Mouse (Mus musculus): ENCODE measurements at regions not wholly inside any gene's neighbourhood (a gene's known extent, or its start where the extent isn't known, plus 50 kb on each side); places are given as distances from the start of the nearest gene placed in this dataset.

- Histone ChIP-seq H3K4me1 (ENCODE audit: control insufficient read depth, insufficient read depth, insufficient read length, low read length) (no peaks in the 10 kb centered on the region), H3K36me3 (ENCODE audit: control insufficient read depth, insufficient read depth, low read length) (no peaks in the 10 kb centered on the region), H3K27ac (ENCODE audit: insufficient read depth, low read depth, low read length) (no peak overlapping the region), H3K4me3 (ENCODE audit: low read depth, low read length) (no peak overlapping the region), H3K27me3 (ENCODE audit: control insufficient read depth, insufficient read depth, low read length) (no peaks in the 10 kb centered on the region)
- 48% methylated on average over 5 of the region's 5 CpGs for WGBS
- no peak for TF ChIP-seq CTCF (IDR thresholded peaks at IDR 0.05; ENCODE audit: extremely low read depth, insufficient read length, insufficient replicate concordance, low read depth, low read length)
- TF ChIP-seq POLR2A (IDR thresholded peaks at IDR 0.05; ENCODE audit: low read depth, low read length): no peak
These were observed 373.4 kb downstream of the Pmp22 start for GRCm38 (mm10) chr11:63502181-63502580.

GRCm38 (mm10) chr11:63507387-63507786 lies 378.6 kb downstream of the Pmp22 start:
- no peak overlapping the region for H3K27ac ChIP-seq (ENCODE audit: insufficient read depth, low read depth, low read length)
- 83% methylated on average over 8 of the region's 8 CpGs for WGBS
- no peak overlapping the region for H3K4me3 ChIP-seq (ENCODE audit: low read depth, low read length)
- no peaks in the 10 kb centered on the region for H3K36me3 ChIP-seq (ENCODE audit: control insufficient read depth, insufficient read depth, low read length)
- no peaks in the 10 kb centered on the region for H3K27me3 ChIP-seq (ENCODE audit: control insufficient read depth, insufficient read depth, low read length)
- H3K4me1 ChIP-seq (ENCODE audit: control insufficient read depth, insufficient read depth, insufficient read length, low read length): no peaks in the 10 kb centered on the region
- TF ChIP-seq POLR2A (IDR thresholded peaks at IDR 0.05; ENCODE audit: low read depth, low read length) (no peak), CTCF (IDR thresholded peaks at IDR 0.05; ENCODE audit: extremely low read depth, insufficient read length, insufficient replicate concordance, low read depth, low read length) (no peak)

- no peak overlapping the region for H3K4me3 ChIP-seq (ENCODE audit: low read depth, low read length)
- H3K27ac ChIP-seq (ENCODE audit: insufficient read depth, low read depth, low read length): no peak overlapping the region
- no peaks in the 10 kb centered on the region for H3K27me3 ChIP-seq (ENCODE audit: control insufficient read depth, insufficient read depth, low read length)
- WGBS: 84% methylated on average over 2 of the region's 2 CpGs
- TF ChIP-seq CTCF (IDR thresholded peaks at IDR 0.05; ENCODE audit: extremely low read depth, insufficient read length, insufficient replicate concordance, low read depth, low read length) (no peak), POLR2A (IDR thresholded peaks at IDR 0.05; ENCODE audit: low read depth, low read length) (no peak)
- H3K4me1 ChIP-seq (ENCODE audit: control insufficient read depth, insufficient read depth, insufficient read length, low read length): no peaks in the 10 kb centered on the region
- H3K36me3 ChIP-seq (ENCODE audit: control insufficient read depth, insufficient read depth, low read length): no peaks in the 10 kb centered on the region
These were observed 379.9 kb downstream of the Pmp22 start for GRCm38 (mm10) chr11:63508727-63509126.

GRCm38 (mm10) chr11:63510611-63511010 lies 381.8 kb downstream of the Pmp22 start:
- 90% methylated on average over 7 of the region's 7 CpGs for WGBS
- Histone ChIP-seq H3K4me1 (ENCODE audit: control insufficient read depth, insufficient read depth, insufficient read length, low read length) (no peaks in the 10 kb centered on the region), H3K36me3 (ENCODE audit: control insufficient read depth, insufficient read depth, low read length) (no peaks in the 10 kb centered on the region), H3K27ac (ENCODE audit: insufficient read depth, low read depth, low read length) (no peak overlapping the region), H3K4me3 (ENCODE audit: low read depth, low read length) (no peak overlapping the region), H3K27me3 (ENCODE audit: control insufficient read depth, insufficient read depth, low read length) (no peaks in the 10 kb centered on the region)
- TF ChIP-seq POLR2A (IDR thresholded peaks at IDR 0.05; ENCODE audit: low read depth, low read length): no peak
- TF ChIP-seq CTCF (IDR thresholded peaks at IDR 0.05; ENCODE audit: extremely low read depth, insufficient read length, insufficient replicate concordance, low read depth, low read length): no peak

GRCm38 (mm10) chr11:63514615-63515014 lies 385.8 kb downstream of the Pmp22 start:
- Histone ChIP-seq H3K27ac (ENCODE audit: insufficient read depth, low read depth, low read length) (no peak overlapping the region), H3K4me3 (ENCODE audit: low read depth, low read length) (no peak overlapping the region), H3K27me3 (ENCODE audit: control insufficient read depth, insufficient read depth, low read length) (no peaks in the 10 kb centered on the region), H3K36me3 (ENCODE audit: control insufficient read depth, insufficient read depth, low read length) (no peaks in the 10 kb centered on the region), H3K4me1 (ENCODE audit: control insufficient read depth, insufficient read depth, insufficient read length, low read length) (no peaks in the 10 kb centered on the region)
- 85% methylated on average over 3 of the region's 3 CpGs for WGBS
- TF ChIP-seq CTCF (IDR thresholded peaks at IDR 0.05; ENCODE audit: extremely low read depth, insufficient read length, insufficient replicate concordance, low read depth, low read length): no peak
- no peak for TF ChIP-seq POLR2A (IDR thresholded peaks at IDR 0.05; ENCODE audit: low read depth, low read length)

- Histone ChIP-seq H3K36me3 (ENCODE audit: control insufficient read depth, insufficient read depth, low read length) (no peaks in the 10 kb centered on the region), H3K4me3 (ENCODE audit: low read depth, low read length) (no peak overlapping the region), H3K4me1 (ENCODE audit: control insufficient read depth, insufficient read depth, insufficient read length, low read length) (no peaks in the 10 kb centered on the region), H3K27ac (ENCODE audit: insufficient read depth, low read depth, low read length) (no peak overlapping the region), H3K27me3 (ENCODE audit: control insufficient read depth, insufficient read depth, low read length) (no peaks in the 10 kb centered on the region)
- WGBS: 26% methylated on average over 6 of the region's 6 CpGs
- no peak for TF ChIP-seq POLR2A (IDR thresholded peaks at IDR 0.05; ENCODE audit: low read depth, low read length)
- TF ChIP-seq CTCF (IDR thresholded peaks at IDR 0.05; ENCODE audit: extremely low read depth, insufficient read length, insufficient replicate concordance, low read depth, low read length): no peak
These were observed 390.1 kb downstream of the Pmp22 start for GRCm38 (mm10) chr11:63518847-63519246.

- Histone ChIP-seq H3K4me3 (ENCODE audit: low read depth, low read length) (no peak overlapping the region), H3K4me1 (ENCODE audit: control insufficient read depth, insufficient read depth, insufficient read length, low read length) (no peaks in the 10 kb centered on the region), H3K27ac (ENCODE audit: insufficient read depth, low read depth, low read length) (no peak overlapping the region), H3K27me3 (ENCODE audit: control insufficient read depth, insufficient read depth, low read length) (no peaks in the 10 kb centered on the region), H3K36me3 (ENCODE audit: control insufficient read depth, insufficient read depth, low read length) (no peaks in the 10 kb centered on the region)
- WGBS: 31% methylated on average over 7 of the region's 7 CpGs
- TF ChIP-seq CTCF (IDR thresholded peaks at IDR 0.05; ENCODE audit: extremely low read depth, insufficient read length, insufficient replicate concordance, low read depth, low read length) (no peak), POLR2A (IDR thresholded peaks at IDR 0.05; ENCODE audit: low read depth, low read length) (no peak)
These were observed 395.5 kb downstream of the Pmp22 start for GRCm38 (mm10) chr11:63524254-63524653.

- H3K36me3 ChIP-seq (ENCODE audit: control insufficient read depth, insufficient read depth, low read length): no peaks in the 10 kb centered on the region
- 44% methylated on average over 12 of the region's 12 CpGs for WGBS
- no peak for TF ChIP-seq CTCF (IDR thresholded peaks at IDR 0.05; ENCODE audit: extremely low read depth, insufficient read length, insufficient replicate concordance, low read depth, low read length)
- TF ChIP-seq POLR2A (IDR thresholded peaks at IDR 0.05; ENCODE audit: low read depth, low read length): no peak
These were observed 396.6 kb downstream of the Pmp22 start for GRCm38 (mm10) chr11:63525431-63525830.

More at GRCm38 (mm10) chr11:63525431-63525830, 396.6 kb downstream of the Pmp22 start:
- Histone ChIP-seq H3K4me1 (ENCODE audit: control insufficient read depth, insufficient read depth, insufficient read length, low read length) (no peaks in the 10 kb centered on the region), H3K27me3 (ENCODE audit: control insufficient read depth, insufficient read depth, low read length) (no peaks in the 10 kb centered on the region), H3K27ac (ENCODE audit: insufficient read depth, low read depth, low read length) (no peak overlapping the region), H3K4me3 (ENCODE audit: low read depth, low read length) (no peak overlapping the region)

Measured in small intestine, adult 2 months (tissue).